Mouse (Mus musculus) lung, embryonic 15.5 days (tissue): Measurements from ENCODE around the gene Cltb. TPM values are rescaled to one million over a fixed set of nuclear protein-coding genes. Genes with fewer than 3 reads are reported as not detected.
"Not testable (repeated sequence)": the region's sequence is repeated elsewhere in the genome, so short reads cannot be mapped to it uniquely, and the experiment has no call there.

ENCODE experiments used
- ATAC-seq: fragments of 200-750 bp; cut with Nextera tagmentation; 2 replicates; pipeline ENCODE4 v1.8.0; 2017; ENCODE audit warnings: moderate number of reproducible peaks, borderline replicate concordance; ENCODE audit not compliant: low FRiP score, low TSS enrichment; ENCODE audit errors: extremely low read depth
- H3K27ac ChIP-seq: fragments of 300-500 bp; sonication (generic); 2 replicates; pipeline ENCODE4 v1.5.1; 2015; ENCODE audit warnings: moderate library complexity, mild to moderate bottlenecking, inconsistent platforms
- H3K27me3 ChIP-seq: fragments of 300-500 bp; sonication (generic); 2 replicates; pipeline ENCODE4 v1.6.1; 2015; ENCODE audit warnings: inconsistent platforms
- H3K36me3 ChIP-seq: fragments of 300-500 bp; sonication (generic); 2 replicates; pipeline ENCODE4 v1.6.1; 2015; ENCODE audit warnings: inconsistent platforms
- H3K4me1 ChIP-seq: fragments of 300-500 bp; sonication (generic); 2 replicates; pipeline ENCODE4 v1.6.1; 2015; ENCODE audit warnings: inconsistent platforms
- H3K4me2 ChIP-seq: fragments of 300-500 bp; sonication (generic); 2 replicates; pipeline ENCODE4 v1.6.1; 2015; ENCODE audit warnings: inconsistent platforms, mild to moderate bottlenecking, moderate library complexity
- H3K4me3 ChIP-seq: fragments of 300-500 bp; sonication (generic); 2 replicates; pipeline ENCODE4 v1.5.1; 2015; ENCODE audit warnings: mild to moderate bottlenecking, inconsistent platforms
- H3K9ac ChIP-seq: fragments of 300-500 bp; sonication (generic); 2 replicates; pipeline ENCODE4 v1.6.1; 2015; ENCODE audit warnings: inconsistent platforms
- H3K9me3 ChIP-seq: fragments of 300-500 bp; sonication (generic); 2 replicates; pipeline ENCODE4 v1.6.1; 2016; ENCODE audit warnings: inconsistent platforms
- WGBS: fragments of 180-500 bp; shearing (Covaris S2); methylation state at CpG from one replicate; pipeline ENCODE4 v1.1.7; 2015; 5-methylcytosine and 5-hydroxymethylcytosine counted together
- polyA plus RNA-seq: library from polyadenylated mRNA; unstranded; fragments of >200 nt; fragmentation: Nextera tagmentation; extraction: Ambion mirVana; gene quantifications from 2 replicates; pipeline ENCODE4 v1.2.1, GENCODE M21; 2015

Gene Cltb
- polyA plus RNA-seq, result 43.2 and 45.1 TPM in 2 replicates

GRCm38 (mm10) chr13:54610972-54611754 lies at the start of gene Cltb:
Cltb (minus strand) TSS chr13:54611344.
- peak within 1 kb of the TSS; percentile 72 for H3K4me3 ChIP-seq
- H3K9me3 ChIP-seq, result no peaks in the 10 kb centered on the region
- peak; percentile 83; the same call in 1 of the 2 replicates for ATAC-seq
- no peaks in the 10 kb centered on the region for H3K27me3 ChIP-seq
- no peaks in the 10 kb centered on the region for H3K36me3 ChIP-seq
- H3K4me1 ChIP-seq, result peaks cover 17% of the 10 kb centered on the region; the same call in 1 of the 2 replicates
- H3K27ac ChIP-seq, result peak within 1 kb of the TSS; percentile 29
- under 1% methylated on average over 60 of the region's 66 CpGs for WGBS
- peak within 1 kb of the TSS; percentile 97 for H3K4me2 ChIP-seq
- peak within 1 kb of the TSS; percentile 72 for H3K9ac ChIP-seq

GRCm38 (mm10) chr13:54660877-54661276 lies 49.7 kb upstream of the Cltb start:
- Histone ChIP-seq H3K27ac (no peak overlapping the region), H3K27me3 (no peaks in the 10 kb centered on the region), H3K9me3 (no peaks in the 10 kb centered on the region), H3K9ac (no peak overlapping the region), H3K4me1 (no peaks in the 10 kb centered on the region), H3K36me3 (peaks cover 75% of the 10 kb centered on the region), H3K4me3 (no peak overlapping the region), H3K4me2 (no peak overlapping the region)
- ATAC-seq, result no peak
- 58% methylated on average over 5 of the region's 5 CpGs for WGBS

GRCm38 (mm10) chr13:54650461-54650860 lies 39.3 kb upstream of the Cltb start:
- Histone ChIP-seq H3K36me3 (peaks cover 98% of the 10 kb centered on the region), H3K27ac (no peak overlapping the region), H3K4me1 (no peaks in the 10 kb centered on the region), H3K27me3 (no peaks in the 10 kb centered on the region), H3K4me3 (no peak overlapping the region), H3K9ac (no peak overlapping the region), H3K4me2 (no peak overlapping the region), H3K9me3 (no peaks in the 10 kb centered on the region)
- ATAC-seq, result no peak
- 95% methylated on average over 3 of the region's 3 CpGs for WGBS

- Histone ChIP-seq H3K27ac (no peak overlapping the region), H3K9me3 (no peaks in the 10 kb centered on the region), H3K9ac (no peak overlapping the region), H3K4me2 (no peak overlapping the region), H3K4me3 (no peak overlapping the region), H3K36me3 (peaks cover 39% of the 10 kb centered on the region), H3K4me1 (no peaks in the 10 kb centered on the region), H3K27me3 (no peaks in the 10 kb centered on the region)
- ATAC-seq, result no peak
- WGBS, result 98% methylated on average over 3 of the region's 3 CpGs
These were observed 23.9 kb upstream of the Cltb start for GRCm38 (mm10) chr13:54635011-54635410.

- ATAC-seq, result no peak
- Histone ChIP-seq H3K9me3 (no peaks in the 10 kb centered on the region), H3K4me1 (no peaks in the 10 kb centered on the region), H3K36me3 (peaks cover 28% of the 10 kb centered on the region), H3K27ac (no peak overlapping the region), H3K27me3 (no peaks in the 10 kb centered on the region), H3K4me2 (no peak overlapping the region), H3K9ac (no peak overlapping the region), H3K4me3 (no peak overlapping the region)
- WGBS, result 38% methylated on average over 3 of the region's 3 CpGs
These were observed 21.7 kb upstream of the Cltb start for GRCm38 (mm10) chr13:54632731-54633277.

- no peaks in the 10 kb centered on the region for H3K4me1 ChIP-seq
- no peaks in the 10 kb centered on the region for H3K27me3 ChIP-seq
- no peak overlapping the region for H3K4me2 ChIP-seq
- ATAC-seq, result no peak
- H3K27ac ChIP-seq, result no peak overlapping the region
- 74% methylated on average over 4 of the region's 4 CpGs for WGBS
- no peak overlapping the region for H3K9ac ChIP-seq
- no peak overlapping the region for H3K4me3 ChIP-seq
- no peaks in the 10 kb centered on the region for H3K9me3 ChIP-seq
- peaks cover 10% of the 10 kb centered on the region; the same call in 1 of the 2 replicates for H3K36me3 ChIP-seq
These were observed 18.0 kb upstream of the Cltb start for GRCm38 (mm10) chr13:54629128-54629527.

- H3K4me1 ChIP-seq, result peaks cover 12% of the 10 kb centered on the region
- H3K27me3 ChIP-seq, result no peaks in the 10 kb centered on the region
- ATAC-seq, result peak; percentile 48; the same call in 1 of the 2 replicates
- no peaks in the 10 kb centered on the region for H3K9me3 ChIP-seq
- H3K36me3 ChIP-seq, result no peaks in the 10 kb centered on the region
- peak overlapping the region; percentile 96 for H3K9ac ChIP-seq
- peak overlapping the region; percentile 66 for H3K27ac ChIP-seq
- WGBS, result 1% methylated on average over 27 of the region's 27 CpGs
- H3K4me3 ChIP-seq, result peak overlapping the region; percentile 70
- peak overlapping the region; percentile 77 for H3K4me2 ChIP-seq
These were observed 10.9 kb upstream of the Cltb start for GRCm38 (mm10) chr13:54621960-54622521.

- no peaks in the 10 kb centered on the region for H3K9me3 ChIP-seq
- H3K27ac ChIP-seq, result peak within 1 kb of the TSS; percentile 66
- peak; percentile 98 for ATAC-seq
- H3K4me1 ChIP-seq, result peaks cover 12% of the 10 kb centered on the region
- H3K27me3 ChIP-seq, result no peaks in the 10 kb centered on the region
- no peaks in the 10 kb centered on the region for H3K36me3 ChIP-seq
- H3K9ac ChIP-seq, result peak within 1 kb of the TSS; percentile 96
- 9% methylated on average over 44 of the region's 44 CpGs for WGBS
- H3K4me3 ChIP-seq, result peak within 1 kb of the TSS; percentile 70
- peak within 1 kb of the TSS; percentile 77 for H3K4me2 ChIP-seq
These were observed 10.2 kb upstream of the Cltb start, which contains the start of gene Faf2 for GRCm38 (mm10) chr13:54621155-54621932. Faf2 (plus strand) TSS chr13:54621784.

GRCm38 (mm10) chr13:54616998-54617397 lies 5.9 kb upstream of the Cltb start:
- no peak for ATAC-seq
- no peak overlapping the region for H3K27ac ChIP-seq
- no peaks in the 10 kb centered on the region for H3K4me1 ChIP-seq
- no peak overlapping the region for H3K9ac ChIP-seq
- no peaks in the 10 kb centered on the region for H3K27me3 ChIP-seq
- WGBS, result 60% methylated on average over 6 of the region's 6 CpGs
- no peaks in the 10 kb centered on the region for H3K9me3 ChIP-seq
- no peak overlapping the region for H3K4me2 ChIP-seq
- H3K36me3 ChIP-seq, result no peaks in the 10 kb centered on the region
- no peak overlapping the region for H3K4me3 ChIP-seq

GRCm38 (mm10) chr13:54616307-54616706 lies 5.2 kb upstream of the Cltb start:
- Histone ChIP-seq H3K36me3 (no peaks in the 10 kb centered on the region), H3K4me1 (peaks cover 6% of the 10 kb centered on the region; the same call in 1 of the 2 replicates), H3K27me3 (no peaks in the 10 kb centered on the region), H3K4me2 (no peak overlapping the region), H3K27ac (no peak overlapping the region), H3K9ac (no peak overlapping the region), H3K9me3 (no peaks in the 10 kb centered on the region), H3K4me3 (no peak overlapping the region)
- WGBS, result 72% methylated on average over 8 of the region's 8 CpGs
- no peak for ATAC-seq

- peaks cover 17% of the 10 kb centered on the region; the same call in 1 of the 2 replicates for H3K4me1 ChIP-seq
- ATAC-seq, H3K9me3 ChIP-seq, H3K27ac ChIP-seq, H3K4me3 ChIP-seq, H3K9ac ChIP-seq, H3K36me3 ChIP-seq, H3K4me2 ChIP-seq, H3K27me3 ChIP-seq: not testable (repeated sequence)
- 83% methylated on average over 8 of the region's 8 CpGs for WGBS
These were observed 2.0 kb upstream of the Cltb start for GRCm38 (mm10) chr13:54613141-54613540.
